Mouse (Mus musculus) midbrain, embryonic 15.5 days (tissue): ENCODE measurements around the gene Adamts10. TPM values are rescaled to one million over a fixed set of nuclear protein-coding genes. Genes with fewer than 3 reads are reported as not detected.

ENCODE experiments used
- polyA plus RNA-seq: library from polyadenylated mRNA; unstranded; fragments of >200 nt; fragmentation: Nextera tagmentation; extraction: Ambion mirVana; gene quantifications from 2 replicates; pipeline ENCODE4 v1.2.1, GENCODE M21; 2015

The Adamts10 gene
- polyA plus RNA-seq, 1 experiment from 2014 or later: 69.7 TPM

Other genes starting within 250 kb of the Adamts10 start
- gene Zfp955b, start 234.7 kb upstream of the Adamts10 start, polyA plus RNA-seq: 21.5 TPM in 2 replicates
- gene Zfp81, start 165.3 kb upstream of the Adamts10 start, polyA plus RNA-seq: 14.9 and 16.1 TPM in 2 replicates
- gene Zfp101, start 129.6 kb upstream of the Adamts10 start, polyA plus RNA-seq: 12.2 and 13.5 TPM in 2 replicates
- not detected in 2 replicates for gene Actl9, start 91.3 kb upstream of the Adamts10 start, polyA plus RNA-seq
- 1.5 and 1.9 TPM in 2 replicates for gene Myo1f, start 31.5 kb downstream of the Adamts10 start, polyA plus RNA-seq
- 79.7 and 80.6 TPM in 2 replicates for gene Zfp414, start 104.9 kb downstream of the Adamts10 start, polyA plus RNA-seq
- gene Pram1, start 113.9 kb downstream of the Adamts10 start, polyA plus RNA-seq: 0.59 and 0.83 TPM in 2 replicates
- gene Hnrnpm, start 162.7 kb downstream of the Adamts10 start, polyA plus RNA-seq: 197 and 208 TPM in 2 replicates
- 71.2 and 79.2 TPM in 2 replicates for gene March2, start 194.5 kb downstream of the Adamts10 start, polyA plus RNA-seq
- 630 and 639 TPM in 2 replicates for gene Rab11b, start 236.3 kb downstream of the Adamts10 start, polyA plus RNA-seq